Mouse (Mus musculus) liver, embryonic 14.5 days (tissue): ENCODE measurements around the gene Lgr6. TPM values are rescaled to one million over a fixed set of nuclear protein-coding genes. Genes with fewer than 3 reads are reported as not detected.

Experiments used
- ATAC-seq: fragments of 200-750 bp; cut with Nextera tagmentation; 2 replicates; pipeline ENCODE4 v1.8.0; 2017; ENCODE audit warnings: moderate number of reproducible peaks, mild to moderate bottlenecking, moderate library complexity; ENCODE audit not compliant: insufficient read depth
- DNase-seq, 3 experiments: peaks; one replicate each; pipeline ENCODE4 v3.0.0-alpha.2; 2012 to 2013; ENCODE audit warnings: low read depth in 3 of 3, low spot score in 3 of 3
- H3K27ac ChIP-seq: fragments of 300-500 bp; sonication (generic); 2 replicates; pipeline ENCODE4 v1.5.1; 2014; ENCODE audit warnings: moderate library complexity, mild to moderate bottlenecking, control low read depth, inconsistent platforms
- H3K27me3 ChIP-seq: fragments of 300-500 bp; sonication (generic); 2 replicates; pipeline ENCODE4 v1.6.1; 2014; ENCODE audit warnings: mild to moderate bottlenecking, low read length, moderate library complexity; ENCODE audit not compliant: control insufficient read depth, insufficient read depth
- H3K36me3 ChIP-seq: fragments of 300-500 bp; sonication (generic); replicated peaks from 2 replicates; pipeline ENCODE4 v1.6.1; 2014; ENCODE audit warnings: low read depth; ENCODE audit not compliant: control insufficient read depth, insufficient read depth
- H3K4me1 ChIP-seq, 2 experiments: fragments of 200-500 bp in 1 of 2; fragments of 300-500 bp in 1 of 2; sonication (generic) in 1 of 2; replicated peaks; 2 replicates each; pipeline ENCODE4 v1.6.1; 2012 to 2014; ENCODE audit warnings: antibody characterized with exemption in 1 of 2, inconsistent platforms in 1 of 2, low read length in 1 of 2; ENCODE audit not compliant: control insufficient read depth in 2 of 2, insufficient read depth in 2 of 2
- H3K4me2 ChIP-seq: fragments of 300-500 bp; sonication (generic); 2 replicates; pipeline ENCODE4 v1.6.1; 2014; ENCODE audit warnings: low read depth, mild to moderate bottlenecking, control low read depth, moderate library complexity
- H3K4me3 ChIP-seq, 2 experiments: fragments of 200-500 bp in 1 of 2; fragments of 300-500 bp in 1 of 2; sonication (generic) in 1 of 2; 2 replicates each; pipeline ENCODE4 v1.5.1; 2012 to 2014; ENCODE audit warnings: low read depth in 2 of 2, low read length in 2 of 2, mild to moderate bottlenecking in 2 of 2, control low read depth in 1 of 2, inconsistent platforms in 1 of 2, moderate library complexity in 1 of 2; ENCODE audit not compliant: insufficient read depth in 1 of 2
- H3K9ac ChIP-seq: fragments of 300-500 bp; sonication (generic); replicated peaks from 2 replicates; pipeline ENCODE4 v1.6.1; 2014; ENCODE audit warnings: mild to moderate bottlenecking, control low read depth, moderate library complexity
- H3K9me3 ChIP-seq: fragments of 300-500 bp; sonication (generic); 2 replicates; pipeline ENCODE4 v1.6.1; 2016; ENCODE audit warnings: low read length, mixed read lengths; ENCODE audit not compliant: control insufficient read depth
- CTCF ChIP-seq: IDR thresholded peaks from 2 replicates; pipeline ENCODE4 v1.5.1; 2016; ENCODE audit warnings: antibody characterized with exemption, low read depth, control low read depth
- EP300 ChIP-seq: IDR thresholded peaks from 2 replicates; pipeline ENCODE4 v1.6.1; 2016; ENCODE audit warnings: antibody characterized with exemption, low read depth
- WGBS: fragments of 180-500 bp; shearing (Covaris S2); extraction: QIAGEN DNeasy Blood & Tissue Kit; methylation state at CpG from one replicate; pipeline ENCODE4 v1.1.7; 2014; ENCODE audit not compliant: insufficient replicate concordance; 5-methylcytosine and 5-hydroxymethylcytosine counted together
- polyA plus RNA-seq, 2 experiments: library from polyadenylated mRNA; depleted of rRNA in 1 of 2; stranded (reverse) in 1 of 2; unstranded in 1 of 2; fragments of >200 nt; fragmentation: Nextera tagmentation in 1 of 2; extraction: Ambion mirVana in 1 of 2; gene quantifications; 2 replicates each; pipeline versions ENCODE4 v1.2.1 to v1.2.3; 2012 to 2014

Lgr6 gene
- polyA plus RNA-seq, 2 experiments, result 0.02 to 0.05 TPM

- TF ChIP-seq CTCF, result no peak
- TF ChIP-seq EP300, result no peak
- H3K4me1 ChIP-seq, result 0 out of 4 replicates have a peak, but pooled peaks cover 0 to 2% of the 10 kb centered on the region in 2 experiments
- no peaks in the 10 kb centered on the region for H3K9me3 ChIP-seq
- DNase-seq (no peak), ATAC-seq (no peak)
- no peak overlapping the region for H3K4me3 ChIP-seq
- no peaks in the 10 kb centered on the region for H3K27me3 ChIP-seq
- no peak overlapping the region for H3K9ac ChIP-seq
- H3K27ac ChIP-seq, result no peak overlapping the region
- WGBS, result 3% methylated on average over 7 of the region's 7 CpGs
- no peaks in the 10 kb centered on the region for H3K36me3 ChIP-seq
- H3K4me2 ChIP-seq, result no peak overlapping the region
These were observed 9.9 kb downstream of the Lgr6 start for GRCm38 (mm10) chr1:135095189-135095588.

- no peak for DNase-seq
- no peak for ATAC-seq
- H3K4me1 ChIP-seq, result 0 out of 4 replicates have a peak, but pooled peaks cover 0 to 2% of the 10 kb centered on the region in 2 experiments
- H3K36me3 ChIP-seq, result no peaks in the 10 kb centered on the region
- H3K27me3 ChIP-seq, result no peaks in the 10 kb centered on the region
- no peaks in the 10 kb centered on the region for H3K9me3 ChIP-seq
- H3K4me2 ChIP-seq, result no peak overlapping the region
- 39% methylated on average over 7 of the region's 7 CpGs for WGBS
- H3K4me3 ChIP-seq, result no peak overlapping the region
- H3K27ac ChIP-seq, result no peak overlapping the region
- H3K9ac ChIP-seq, result no peak overlapping the region
- TF ChIP-seq EP300 (no peak), CTCF (peak; percentile 21; the same call in 1 of the 2 replicates)
These were observed 10.4 kb downstream of the Lgr6 start for GRCm38 (mm10) chr1:135094723-135095122.

- no peak overlapping the region for H3K27ac ChIP-seq
- DNase-seq, result no peak
- 22% methylated on average over 3 of the region's 3 CpGs for WGBS
- no peak overlapping the region for H3K4me2 ChIP-seq
- H3K9ac ChIP-seq, result no peak overlapping the region
- TF ChIP-seq EP300 (no peak), CTCF (no peak)
- ATAC-seq, result no peak
- 0 out of 4 replicates have a peak, but pooled peaks cover 0 to 2% of the 10 kb centered on the region in 2 experiments for H3K4me1 ChIP-seq
- no peaks in the 10 kb centered on the region for H3K9me3 ChIP-seq
- no peak overlapping the region for H3K4me3 ChIP-seq
- no peaks in the 10 kb centered on the region for H3K36me3 ChIP-seq
- peaks cover 3% of the 10 kb centered on the region for H3K27me3 ChIP-seq
These were observed 14.2 kb downstream of the Lgr6 start for GRCm38 (mm10) chr1:135090914-135091313.

- WGBS, result 60% methylated on average over 10 of the region's 10 CpGs
- no peak overlapping the region for H3K27ac ChIP-seq
- no peak overlapping the region for H3K9ac ChIP-seq
- H3K36me3 ChIP-seq, result no peaks in the 10 kb centered on the region
- TF ChIP-seq CTCF (no peak), EP300 (no peak)
- H3K9me3 ChIP-seq, result no peaks in the 10 kb centered on the region
- DNase-seq (no peak), ATAC-seq (no peak)
- H3K27me3 ChIP-seq, result peaks cover 15% of the 10 kb centered on the region
- no peak overlapping the region for H3K4me2 ChIP-seq
- H3K4me1 ChIP-seq, result no peaks in the 10 kb centered on the region
- no peak overlapping the region for H3K4me3 ChIP-seq
These were observed 15.4 kb downstream of the Lgr6 start for GRCm38 (mm10) chr1:135089626-135090025.

- WGBS, result 32% methylated on average over 1 of the region's 1 CpGs
- ATAC-seq (no peak), DNase-seq (no peak)
- no peaks in the 10 kb centered on the region for H3K4me1 ChIP-seq
- no peak overlapping the region for H3K4me2 ChIP-seq
- no peaks in the 10 kb centered on the region for H3K36me3 ChIP-seq
- no peak overlapping the region for H3K4me3 ChIP-seq
- no peak overlapping the region for H3K9ac ChIP-seq
- no peak for TF ChIP-seq EP300
- no peaks in the 10 kb centered on the region for H3K9me3 ChIP-seq
- H3K27ac ChIP-seq, result no peak overlapping the region
- H3K27me3 ChIP-seq, result peaks cover 15% of the 10 kb centered on the region
These were observed 17.7 kb downstream of the Lgr6 start for GRCm38 (mm10) chr1:135087414-135087813.

- H3K4me3 ChIP-seq, result no peak overlapping the region
- H3K9me3 ChIP-seq, result no peaks in the 10 kb centered on the region
- no peak overlapping the region for H3K9ac ChIP-seq
- DNase-seq (no peak), ATAC-seq (no peak)
- H3K27me3 ChIP-seq, result peaks cover 15% of the 10 kb centered on the region
- 31% methylated on average over 7 of the region's 7 CpGs for WGBS
- H3K4me2 ChIP-seq, result no peak overlapping the region
- H3K4me1 ChIP-seq, result no peaks in the 10 kb centered on the region
- no peak for TF ChIP-seq EP300
- H3K36me3 ChIP-seq, result no peaks in the 10 kb centered on the region
- H3K27ac ChIP-seq, result no peak overlapping the region
These were observed 19.1 kb downstream of the Lgr6 start for GRCm38 (mm10) chr1:135086015-135086414.
